Mouse (Mus musculus) small intestine, adult 2 months (tissue): ENCODE data around the gene Sec16b.

Experiments used
- CTCF ChIP-seq: fragments of 200-500 bp; IDR thresholded peaks from 2 replicates; pipeline ENCODE4 v1.5.1; 2012; ENCODE audit warnings: low read depth, mild to moderate bottlenecking, control low read depth, inconsistent platforms, low read length, moderate library complexity, mixed read lengths; ENCODE audit not compliant: insufficient replicate concordance, insufficient read length; ENCODE audit errors: extremely low read depth
- POLR2A ChIP-seq: fragments of 200-500 bp; IDR thresholded peaks from 2 replicates; pipeline ENCODE4 v1.6.1; 2012; ENCODE audit warnings: low read depth, mild to moderate bottlenecking, control low read depth, inconsistent platforms, low read length, moderate library complexity

DNA sequence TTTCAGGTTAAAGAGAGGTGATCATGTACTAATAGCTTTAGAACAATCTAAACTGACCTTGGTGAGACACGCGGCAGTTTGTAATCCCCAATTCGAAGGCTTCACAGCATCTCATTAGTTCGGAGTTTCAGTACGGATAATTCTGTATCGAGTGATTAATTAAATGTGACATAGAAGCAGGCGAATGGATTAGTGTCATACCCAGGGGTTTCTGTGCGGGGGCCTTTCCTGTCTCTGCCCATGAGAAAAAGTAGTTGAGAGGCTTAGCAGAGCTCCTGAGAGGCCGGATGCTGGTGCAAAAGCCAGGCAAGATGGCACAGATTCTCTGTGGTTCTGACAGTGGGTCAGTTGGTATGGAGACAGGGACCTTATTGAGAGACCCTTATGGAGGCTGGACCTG is 88.6 kb downstream of the Sec16b start:
- TF ChIP-seq POLR2A (no peak), CTCF (no peak)
